Mouse (Mus musculus) heart, postnatal 4 days (tissue): ENCODE data around the gene Tmem238l. TPM values are rescaled to one million over a fixed set of nuclear protein-coding genes. Genes with fewer than 3 reads are reported as not detected.

Experiments
- total RNA-seq, 2 experiments: library from RNA; stranded (reverse); gene quantifications; 2 replicates each; pipeline ENCODE4 v1.2.3; 2021

Tmem238l gene
- total RNA-seq, 2 experiments from 2014 or later = 0.34 to 0.52 TPM

Other genes starting within 250 kb of the Tmem238l start
- 10 to 100 TPM; 32.0 to 36.6 TPM for gene Pirt, start 44.7 kb upstream of the Tmem238l start, total RNA-seq
- gene Tmem220, start 68.5 kb downstream of the Tmem238l start, total RNA-seq = 1 to 10 TPM; 1.2 to 1.5 TPM
- gene Adprm, start 96.0 kb downstream of the Tmem238l start, total RNA-seq = 10 to 100 TPM; 13.9 to 15.8 TPM
- 10 to 100 TPM; 18.7 to 18.9 TPM for gene Sco1, start 96.0 kb downstream of the Tmem238l start, total RNA-seq
- under 1 TPM; 0.12 to 0.63 TPM for gene Myh3, start 121.7 kb downstream of the Tmem238l start, total RNA-seq
- gene Myh2, start 214.4 kb downstream of the Tmem238l start, total RNA-seq = under 1 TPM in 1 of 2 experiments, not detected in 1; 0.65 TPM
- 1 to 10 TPM in 1 of 2 experiments, under 1 TPM in 1; 0.14 to 3.2 TPM for gene Myh1, start 243.4 kb downstream of the Tmem238l start, total RNA-seq